Mouse (Mus musculus) forelimb bud, embryonic 11.5 days (tissue): ENCODE results near the gene Pcnx.

Source experiments
- DNase-seq: peaks from one replicate; pipeline ENCODE4 v3.0.0-alpha.2; 2012; ENCODE audit warnings: low read depth, low spot score

The Pcnx gene

GRCm38 (mm10) chr12:81904456-81904855 is 44.6 kb downstream of the Pcnx start:
- DNase-seq, result no peak

GRCm38 (mm10) chr12:81905865-81906264 is 46.0 kb downstream of the Pcnx start:
- no peak for DNase-seq

- no peak for DNase-seq
Observed at GRCm38 (mm10) chr12:81907741-81908357, 48.0 kb downstream of the Pcnx start.

- DNase-seq, result no peak
Observed at GRCm38 (mm10) chr12:81910439-81910838, 50.6 kb downstream of the Pcnx start.

- peak; percentile 59 for DNase-seq
Observed at GRCm38 (mm10) chr12:81915176-81915950, 55.5 kb downstream of the Pcnx start.

DNA sequence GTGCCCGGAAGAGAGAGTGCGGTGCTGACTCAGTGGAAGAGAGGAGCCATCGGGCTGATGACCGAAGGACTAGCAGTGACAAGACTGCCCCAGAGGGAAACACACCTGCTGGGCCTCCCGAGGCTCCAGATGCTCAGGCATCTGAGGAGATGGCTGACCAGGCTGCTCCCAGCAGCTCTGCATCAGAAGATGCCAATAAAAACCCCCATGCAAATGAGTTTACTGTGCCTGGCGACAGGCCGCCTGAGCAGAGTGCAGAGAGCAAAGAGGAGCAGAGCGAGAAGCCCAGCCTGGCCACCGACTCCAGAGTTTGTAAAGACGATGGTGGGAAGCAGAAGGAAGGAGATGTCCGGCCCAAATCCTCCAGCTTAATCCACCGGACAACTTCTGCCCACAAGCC is 58.5 kb downstream of the Pcnx start:
- DNase-seq, result no peak

- DNase-seq, result no peak
Observed at GRCm38 (mm10) chr12:81918886-81919285, 59.1 kb downstream of the Pcnx start.

DNA sequence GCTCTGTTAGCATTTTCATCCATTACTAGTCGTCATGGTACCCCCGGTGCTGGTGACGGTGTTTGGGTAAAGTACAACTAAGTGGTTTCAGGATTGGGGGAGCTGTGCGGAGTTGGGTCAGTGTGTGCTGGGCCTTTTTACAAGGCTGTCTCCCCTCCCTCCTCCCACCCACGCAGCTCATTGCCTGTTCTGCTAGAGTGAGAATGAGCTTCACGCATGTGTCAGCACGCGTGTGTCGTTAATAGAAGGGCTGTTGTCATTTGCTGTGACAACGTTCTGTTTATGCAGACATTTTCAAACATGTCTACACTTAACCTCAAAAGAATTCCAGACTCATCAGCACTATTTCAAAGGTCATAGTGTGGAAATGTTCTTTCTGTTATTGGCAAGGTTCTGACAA is 60.2 kb downstream of the Pcnx start:
- no peak for DNase-seq

DNA sequence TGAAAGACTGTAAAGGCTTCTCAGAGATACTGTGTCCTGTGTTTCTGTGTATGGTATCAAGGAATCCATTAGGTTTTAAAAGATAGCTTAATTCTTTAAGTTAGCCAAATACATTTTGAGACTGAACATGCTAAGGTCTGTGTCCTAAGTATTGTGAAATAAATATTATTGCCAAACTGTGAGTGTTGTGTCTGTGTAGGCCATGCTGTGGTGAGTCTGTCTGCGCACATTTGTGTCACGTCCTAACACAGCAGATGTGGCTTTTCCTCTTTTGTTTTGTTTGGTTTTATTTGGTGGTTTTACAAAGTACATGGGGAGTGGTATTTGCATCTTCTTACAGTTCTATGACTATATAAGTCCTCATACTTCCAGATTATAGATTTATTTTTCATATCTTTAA is 60.8 kb downstream of the Pcnx start:
- no peak for DNase-seq

DNA sequence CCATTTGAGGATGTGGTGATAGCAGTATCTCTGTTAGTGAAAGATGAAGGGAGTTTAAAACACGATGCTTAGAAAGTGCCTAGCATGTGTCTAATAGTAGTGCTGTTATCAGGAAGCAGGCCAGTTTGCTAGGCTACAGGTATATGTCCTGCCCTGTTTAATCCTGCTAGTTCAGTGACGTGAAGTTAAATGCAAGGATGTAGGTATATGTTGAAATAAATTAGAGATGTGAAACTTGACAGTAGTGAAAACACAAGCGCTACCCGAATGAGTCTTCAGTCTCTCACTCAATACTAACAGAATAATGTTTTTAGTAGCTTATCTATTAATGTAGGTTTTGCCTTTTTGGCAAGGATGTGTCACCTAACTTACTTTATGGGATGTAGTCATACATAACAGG is 62.0 kb downstream of the Pcnx start:
- DNase-seq, result no peak

- no peak for DNase-seq
Observed at GRCm38 (mm10) chr12:81922838-81923237, 63.0 kb downstream of the Pcnx start.

GRCm38 (mm10) chr12:81927163-81927562 is 67.3 kb downstream of the Pcnx start:
- DNase-seq, result no peak

- DNase-seq, result no peak
Observed at GRCm38 (mm10) chr12:81927643-81928381, 68.0 kb downstream of the Pcnx start.

GRCm38 (mm10) chr12:81928382-81928770 is 68.6 kb downstream of the Pcnx start:
- DNase-seq, result no peak

DNA sequence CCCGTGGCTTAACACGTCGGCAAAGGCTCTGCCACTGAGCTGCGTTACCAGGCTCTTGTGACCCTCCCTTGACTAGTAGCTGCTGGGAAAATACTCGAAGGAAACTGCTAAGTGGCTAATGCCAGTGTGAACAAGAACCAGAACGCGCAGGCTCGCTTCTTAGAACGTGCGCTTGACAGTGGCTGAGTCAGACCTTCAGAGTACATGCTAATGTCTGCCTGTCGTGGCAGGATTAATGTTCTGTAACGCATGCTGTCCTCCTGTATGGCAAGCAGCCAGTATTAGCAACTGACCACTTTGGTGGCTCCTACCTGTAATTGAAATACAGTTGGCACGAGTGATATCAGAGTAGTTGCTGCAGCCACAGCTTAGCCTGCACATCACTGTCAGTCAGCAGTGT is 72.2 kb downstream of the Pcnx start:
- no peak for DNase-seq

GRCm38 (mm10) chr12:81933430-81933829 is 73.6 kb downstream of the Pcnx start:
- DNase-seq, result no peak

GRCm38 (mm10) chr12:81934510-81934909 is 74.7 kb downstream of the Pcnx start:
- no peak for DNase-seq

DNA sequence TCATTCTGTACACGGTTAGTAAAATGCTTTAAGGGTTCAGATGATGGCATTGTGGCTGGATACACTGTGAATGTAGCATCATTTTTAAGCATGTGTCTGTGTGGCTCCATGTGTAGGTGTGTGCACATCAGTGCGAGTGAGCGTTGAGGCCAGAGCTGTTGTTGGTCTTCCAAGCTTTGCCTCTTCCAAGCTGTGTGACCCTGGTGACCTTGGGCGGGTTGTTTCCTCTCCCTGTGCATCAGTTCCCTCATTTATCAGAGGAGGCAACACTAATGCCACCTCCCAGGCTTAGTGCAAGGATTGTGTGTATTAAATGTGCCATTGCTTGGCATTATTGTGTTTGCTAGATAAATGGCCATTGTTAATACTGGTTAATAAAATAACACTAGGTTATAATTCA is 76.2 kb downstream of the Pcnx start:
- DNase-seq, result no peak

GRCm38 (mm10) chr12:81941191-81941590 is 81.4 kb downstream of the Pcnx start:
- no peak for DNase-seq

DNA sequence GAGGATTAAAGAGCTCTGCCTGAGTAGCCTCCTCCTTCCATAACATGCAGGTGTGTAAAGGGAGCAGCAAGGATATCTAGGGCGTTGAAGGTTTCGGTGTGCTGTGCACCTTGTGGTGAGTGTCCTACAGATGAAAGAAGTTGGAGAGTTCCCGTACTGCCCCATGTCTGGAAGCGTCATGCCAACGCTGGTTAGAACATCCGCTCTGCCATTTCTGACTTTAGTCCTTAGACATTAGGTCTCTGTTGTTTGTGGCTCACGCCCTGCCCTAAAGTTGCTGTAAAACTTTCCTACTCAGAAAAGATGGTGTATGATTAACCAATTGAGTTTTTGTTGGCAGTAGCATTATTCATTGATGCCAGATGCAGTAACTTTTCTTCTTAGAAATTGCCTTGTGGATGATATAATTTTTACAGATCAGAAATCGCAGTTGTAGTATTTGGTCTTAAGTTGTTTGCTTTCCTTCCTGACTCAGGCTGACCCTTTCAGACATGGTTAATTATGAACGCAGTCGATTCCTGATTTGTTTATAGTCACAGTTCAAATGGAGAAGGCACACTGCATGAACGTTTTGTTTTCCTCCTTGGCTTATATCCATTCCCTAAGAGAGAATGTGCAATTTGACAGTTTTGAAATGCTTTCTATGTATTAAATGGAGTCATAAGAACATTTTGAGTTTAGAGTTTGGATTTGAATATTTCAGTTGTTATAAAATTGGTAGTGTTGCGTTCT is 83.7 kb downstream of the Pcnx start:
- DNase-seq, result no peak

- no peak for DNase-seq
Observed at GRCm38 (mm10) chr12:81949026-81949425, 89.2 kb downstream of the Pcnx start.

- no peak for DNase-seq
Observed at GRCm38 (mm10) chr12:81950016-81950415, 90.2 kb downstream of the Pcnx start.
